Mouse (Mus musculus) myocyte (in vitro differentiated cells): Measurements from ENCODE around the gene Tex21.

ENCODE experiments used
- CEBPB ChIP-seq: IDR thresholded peaks from 2 replicates; pipeline ENCODE4 v1.6.1; 2011; ENCODE audit warnings: mild to moderate bottlenecking, moderate library complexity; ENCODE audit not compliant: poor library complexity, insufficient read depth, severe bottlenecking
- E2F4 ChIP-seq: IDR thresholded peaks from one replicate; pipeline ENCODE4 v1.6.1; 2011; ENCODE audit warnings: mild to moderate bottlenecking, control low read depth, moderate library complexity; ENCODE audit not compliant: insufficient read depth
- MAX ChIP-seq: IDR thresholded peaks from one replicate; pipeline ENCODE4 v1.6.1; 2011; ENCODE audit warnings: low read depth, mild to moderate bottlenecking, control low read depth
- MYOD1 ChIP-seq, 3 experiments: IDR thresholded peaks; one replicate each; pipeline ENCODE4 v1.6.1; 2011; ENCODE audit warnings: control low read depth in 2 of 3, low read depth in 2 of 3, mild to moderate bottlenecking in 2 of 3, moderate library complexity in 1 of 3; ENCODE audit not compliant: insufficient read length in 2 of 3, control insufficient read depth in 1 of 3
- MYOG ChIP-seq, 3 experiments: IDR thresholded peaks; one replicate each; pipeline ENCODE4 v1.6.1; 2011; ENCODE audit warnings: control low read depth in 2 of 3, low read depth in 2 of 3, mild to moderate bottlenecking in 2 of 3; ENCODE audit not compliant: insufficient read length in 2 of 3, control insufficient read depth in 1 of 3, insufficient read depth in 1 of 3
- POLR2A ChIP-seq: IDR thresholded peaks from one replicate; pipeline ENCODE4 v1.6.1; 2011; ENCODE audit warnings: low read depth, mild to moderate bottlenecking, control low read depth, moderate library complexity; ENCODE audit not compliant: insufficient read length
- POLR2AphosphoS2 ChIP-seq: IDR thresholded peaks from one replicate; pipeline ENCODE4 v1.6.1; 2011; ENCODE audit warnings: low read depth, control low read depth; ENCODE audit not compliant: insufficient read length
- REST ChIP-seq: IDR thresholded peaks from one replicate; pipeline ENCODE4 v1.6.1; 2011; ENCODE audit warnings: mild to moderate bottlenecking, control low read depth, moderate library complexity; ENCODE audit not compliant: insufficient read depth, insufficient read length
- SRF ChIP-seq: IDR thresholded peaks from one replicate; pipeline ENCODE4 v1.6.1; 2011; ENCODE audit warnings: low read depth; ENCODE audit not compliant: control insufficient read depth, insufficient read length
- TCF12 ChIP-seq: IDR thresholded peaks from one replicate; pipeline ENCODE4 v1.6.1; 2011; ENCODE audit warnings: mild to moderate bottlenecking, control low read depth; ENCODE audit not compliant: poor library complexity, insufficient read depth, severe bottlenecking
- TCF3 ChIP-seq: IDR thresholded peaks from one replicate; pipeline ENCODE4 v1.6.1; 2011; ENCODE audit warnings: low read depth, control low read depth; ENCODE audit not compliant: insufficient read length

- TF ChIP-seq POLR2A (no peak), MYOD1 (IDR thresholded peaks at IDR 0.05; ENCODE audit: control insufficient read depth in 1 of 3, insufficient read length in 2 of 3, low read depth in 2 of 3) (no peak), POLR2AphosphoS2 (no peak), MYOG (IDR thresholded peaks at IDR 0.05; ENCODE audit: control insufficient read depth in 1 of 3, insufficient read depth in 1 of 3, insufficient read length in 2 of 3, low read depth in 2 of 3) (no peak), SRF (no peak), TCF12 (no peak), MAX (no peak), REST (no peak), CEBPB (no peak), TCF3 (no peak), E2F4 (no peak)
Observed at GRCm38 (mm10) chr12:76241833-76242232, 4.7 kb downstream of the Tex21 start.
